Mouse (Mus musculus) activated CD4-positive, CD25-positive, alpha-beta regulatory T cell, adult 4 months (primary cell): ENCODE results near the gene Eva1a. TPM values are rescaled to one million over a fixed set of nuclear protein-coding genes. Genes with fewer than 3 reads are reported as not detected.

Experiments
- ATAC-seq: one replicate; pipeline ENCODE4 v1.8.0; 2017
- polyA plus RNA-seq, 2 experiments: library from polyadenylated mRNA; unstranded; fragments of 100-300 nt; shearing (Covaris generic); gene quantifications; one replicate each; pipeline ENCODE4 v1.2.1; 2017

Eva1a gene
- polyA plus RNA-seq, 2 experiments from 2014 or later = not detected

GRCm38 (mm10) chr6:82127827-82128226 lies 87.0 kb downstream of the Eva1a start:
- no peak for ATAC-seq

- ATAC-seq = no peak
Measured at GRCm38 (mm10) chr6:82129630-82130217, 88.9 kb downstream of the Eva1a start.

- ATAC-seq = no peak
Measured at GRCm38 (mm10) chr6:82132876-82133591, 92.2 kb downstream of the Eva1a start.

GRCm38 (mm10) chr6:82133592-82133978 lies 92.7 kb downstream of the Eva1a start:
- ATAC-seq = no peak

GRCm38 (mm10) chr6:82135959-82136712 lies 95.3 kb downstream of the Eva1a start:
- ATAC-seq = no peak

Other genes with a start within 250 kb of the Eva1a start
- 10 to 100 TPM in 1 of 2 experiments, 1 to 10 TPM in 1; 4.5 to 11.6 TPM for gene Gcfc2, start 117.4 kb upstream of the Eva1a start, polyA plus RNA-seq
- gene Mrpl19, start 75.1 kb upstream of the Eva1a start, polyA plus RNA-seq = 10 to 100 TPM; 60.7 to 81.2 TPM